Mouse (Mus musculus) thymus, adult 18-20 months (tissue): Measurements from ENCODE around the gene Ceacam12.
"Not testable (repeated sequence)": the region's sequence is repeated elsewhere in the genome, so short reads cannot be mapped to it uniquely, and the experiment has no call there.

Source experiments
- DNase-seq, 2 experiments: peaks; one replicate each; pipeline ENCODE4 v3.0.0; 2022; ENCODE audit warnings: mixed read lengths in 2 of 2

Ceacam12 gene

GRCm38 (mm10) chr7:18065629-18066028, at the start of gene Ceacam12:
TSS of gene Ceacam12 (plus strand) at chr7:18065929.
- no peak for DNase-seq

GRCm38 (mm10) chr7:18073821-18074220, 8.1 kb downstream of the Ceacam12 start:
- DNase-seq: not testable (repeated sequence)

- no peak for DNase-seq
Measured at GRCm38 (mm10) chr7:18100785-18101184, 35.1 kb downstream of the Ceacam12 start.
